ENCODE assay signal across 15 mouse cellular contexts in the genomic region with DNA sequence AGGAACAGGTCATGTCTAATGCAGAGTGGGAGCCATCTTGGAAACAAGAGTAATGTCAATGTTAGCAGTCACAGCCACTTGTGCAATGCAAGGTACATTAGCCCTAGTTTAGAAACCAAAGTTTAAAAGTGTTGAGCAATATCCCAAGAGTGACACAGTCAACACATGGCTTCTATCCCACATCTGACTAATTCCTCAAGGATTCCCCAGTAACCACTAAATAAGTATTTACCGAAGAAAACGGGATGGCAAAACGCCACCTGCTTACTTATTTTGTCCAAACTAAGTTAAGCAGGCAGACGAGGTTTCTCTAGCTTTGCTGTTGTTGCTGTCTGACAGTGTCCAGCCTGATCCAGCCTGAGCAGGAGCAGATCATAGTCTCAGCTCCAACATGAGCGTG.
A peak's percentile ranks its signal among the peaks of the same experiment; 100 is the strongest.
DNase-seq lines count a peak whose midpoint lies in the region; ATAC-seq lines count a peak whose summit lies in the region.
"Had no signal": no experiment of that assay in that cellular context is flagged by ENCODE, and none has a peak within 500 bp of the region (broad histone marks: within the 10 kb centered on the region; RNA-seq: fewer than 3 reads in every experiment).

No protein-coding gene starts in this region.

- 83% methylated on average over 5 of the region's 5 CpGs for WGBS in forebrain, embryonic 16.5 days

- no peak overlapping the region for H3K9ac ChIP-seq in forebrain, embryonic 16.5 days (replicated peaks; ENCODE audit: low read depth, low read length)
- H3K9ac ChIP-seq: kidney, embryonic 15.5 days; liver, embryonic 13.5 days had no signal

- H3K27me3 ChIP-seq in forebrain, embryonic 16.5 days (replicated peaks; ENCODE audit: control insufficient read depth, insufficient read depth, low read length), result no peaks in the 10 kb centered on the region
- H3K27me3 ChIP-seq: kidney, embryonic 15.5 days; liver, embryonic 13.5 days had no signal

- H3K27ac ChIP-seq in forebrain, embryonic 16.5 days (ENCODE audit: low read length), result no peak overlapping the region
- H3K27ac ChIP-seq: forebrain, embryonic 10.5 days; kidney, embryonic 15.5 days; liver, embryonic 13.5 days; stomach, postnatal 0 days had no signal

- H3K36me3 ChIP-seq in forebrain, embryonic 16.5 days (ENCODE audit: control insufficient read depth, insufficient read depth), result no peaks in the 10 kb centered on the region
- H3K36me3 ChIP-seq: forebrain, embryonic 10.5 days; kidney, embryonic 15.5 days; liver, embryonic 13.5 days had no signal

- H3K4me3 ChIP-seq in forebrain, embryonic 16.5 days (replicated peaks; ENCODE audit: low read length), result no peak overlapping the region
- H3K4me3 ChIP-seq: forebrain, embryonic 10.5 days; kidney, embryonic 15.5 days; liver, embryonic 13.5 days had no signal

- H3K9me3 ChIP-seq in forebrain, embryonic 16.5 days (ENCODE audit: control insufficient read depth, low read length), result no peaks in the 10 kb centered on the region
- H3K9me3 ChIP-seq: forebrain, embryonic 10.5 days; kidney, embryonic 15.5 days; liver, embryonic 13.5 days had no signal

- intact Hi-C loops in heart, postnatal 36 days (cut with DNase I), result no loop called here

- no peak for ATAC-seq in erythroid progenitor cell, adult 5-6 weeks (replicated peaks; ENCODE audit: low FRiP score, poor library complexity, severe bottlenecking)
- ATAC-seq in forebrain, embryonic 16.5 days, result no peak
- ATAC-seq: CD4-positive, CD25-positive, alpha-beta regulatory T cell, adult 4 months had no signal

- peak; percentile 38 for DNase-seq in heart, adult 8-10 months (ENCODE audit: low spot score)
- no peak for DNase-seq in heart, postnatal 4 days
- peak; percentile 68 for DNase-seq in 3134 (ENCODE audit: extremely low read depth, insufficient read length, low spot score)
- DNase-seq in adipocyte (ENCODE audit: low spot score), result peak; percentile 97
- DNase-seq in heart, postnatal 36 days, result peak; percentile 10 to 14
- DNase-seq in frontal cortex, adult 2 months (ENCODE audit: extremely low spot score in 1 of 2, low spot score in 1 of 2), result no peak
- DNase-seq: cerebellum, postnatal 14 days; liver, embryonic 13.5 days; thymus, postnatal 4 days had no signal

- H3K4me2 ChIP-seq in forebrain, embryonic 16.5 days (ENCODE audit: low read length), result no peak overlapping the region
- H3K4me2 ChIP-seq: kidney, embryonic 15.5 days; liver, embryonic 13.5 days had no signal

- H3K4me1 ChIP-seq in forebrain, embryonic 16.5 days (replicated peaks; ENCODE audit: control insufficient read depth, insufficient read depth, low read length), result no peaks in the 10 kb centered on the region
- H3K4me1 ChIP-seq: forebrain, embryonic 10.5 days; kidney, embryonic 15.5 days; liver, embryonic 13.5 days had no signal

Comparison
In these comparisons a context has a peak if more than half of its experiments do, and no peak if none do; other contexts are left out.
1. DNase-seq: peak in heart, adult 8-10 months (single experiment), 3134 (single experiment), adipocyte (single experiment) and heart, postnatal 36 days (2 of 2); none in heart, postnatal 4 days (single experiment) and frontal cortex, adult 2 months (0 of 2).